Mouse (Mus musculus) adrenal gland (tissue): ENCODE measurements around the gene Ufsp2.

ENCODE experiments used
- intact Hi-C: fragments of 180-260 bp; cut with DNase I; formaldehyde crosslinking; loops from one replicate; pipeline ENCODE4 v1.15.1; 2025
- long read RNA-seq, 2 experiments: library from polyadenylated mRNA; unstranded; transcript quantifications; one replicate each; pipeline ENCODE4 v2.0.0; 2020; ENCODE audit warnings: borderline replicate concordance in 1 of 2; ENCODE audit not compliant: insufficient replicate concordance in 1 of 2

The Ufsp2 gene
- long read RNA-seq, experiment 1, transcript Ufsp2-204 (11 exons, 1,613 nt), result minor isoform, 6 of 79 reads
- long read RNA-seq, experiment 1, transcript Ufsp2-202 (4 exons, 603 nt), result major isoform, 24 of 79 reads
- long read RNA-seq, experiment 1, transcript Ufsp2-201 (12 exons, 1,640 nt), result major isoform, 24 of 79 reads
- long read RNA-seq, experiment 1, partial matches to known transcripts, result 19 of 79 reads
- long read RNA-seq, experiment 1, other reads (novel, unspliced or antisense), result 3 of 79 reads
- long read RNA-seq, experiment 2, transcript Ufsp2-202 (4 exons, 603 nt), result major isoform, 34 of 76 reads
- long read RNA-seq, experiment 2, transcript Ufsp2-201 (12 exons, 1,640 nt), result minor isoform, 22 of 76 reads
- long read RNA-seq, experiment 2, partial matches to known transcripts, result 14 of 76 reads
- long read RNA-seq, experiment 2, other reads (novel, unspliced or antisense), result 5 of 76 reads

- intact Hi-C loops, result no loop called here
Observed at GRCm38 (mm10) chr8:45975126-45975836, at the start of gene Ufsp2, which contains the start of gene 1700029J07Rik. TSS of gene Ufsp2 (plus strand) at chr8:45975528. TSS of gene 1700029J07Rik (minus strand) at chr8:45975252.

GRCm38 (mm10) chr8:45934582-45935014 lies 40.7 kb upstream of the Ufsp2 start, which contains the start of gene Ccdc110:
TSS of gene Ccdc110 (plus strand) at chr8:45934619.
- intact Hi-C loops, result loop anchor here (1.0 to 5.0 kb wide), 5 partner anchors 117 to 572 kb away; no protein-coding TSS in a partner anchor

GRCm38 (mm10) chr8:45936986-45937385 lies 38.3 kb upstream of the Ufsp2 start:
- intact Hi-C loops, result loop anchor here (5.0 kb wide), 2 partner anchors 500 to 575 kb away; no protein-coding TSS in a partner anchor

GRCm38 (mm10) chr8:45946283-45946682 lies 29.0 kb upstream of the Ufsp2 start:
- intact Hi-C loops, result no loop called here

- intact Hi-C loops, result no loop called here
Observed at GRCm38 (mm10) chr8:45950622-45951021, 24.7 kb upstream of the Ufsp2 start.

GRCm38 (mm10) chr8:45970894-45971293 lies 4.4 kb upstream of the Ufsp2 start:
- intact Hi-C loops, result no loop called here

GRCm38 (mm10) chr8:45973988-45974505 lies 1.3 kb upstream of the Ufsp2 start:
- intact Hi-C loops, result no loop called here

- intact Hi-C loops, result no loop called here
Observed at GRCm38 (mm10) chr8:45975837-45976468, 625 bp downstream of the Ufsp2 start.

- intact Hi-C loops, result no loop called here
Observed at GRCm38 (mm10) chr8:45986665-45987064, 11.3 kb downstream of the Ufsp2 start.

- intact Hi-C loops, result no loop called here
Observed at GRCm38 (mm10) chr8:45988189-45988588, 12.9 kb downstream of the Ufsp2 start.

- intact Hi-C loops, result no loop called here
Observed at GRCm38 (mm10) chr8:45990631-45991310, 15.4 kb downstream of the Ufsp2 start.

- intact Hi-C loops, result no loop called here
Observed at GRCm38 (mm10) chr8:45994111-45994510, 18.8 kb downstream of the Ufsp2 start.

- intact Hi-C loops, result no loop called here
Observed at GRCm38 (mm10) chr8:45995576-45995975, 20.2 kb downstream of the Ufsp2 start.

GRCm38 (mm10) chr8:45998228-45998627 lies 22.9 kb downstream of the Ufsp2 start:
- intact Hi-C loops, result no loop called here

GRCm38 (mm10) chr8:45999138-45999783 lies 23.9 kb downstream of the Ufsp2 start, which contains the start of gene Lrp2bp:
TSS of gene Lrp2bp (plus strand) at chr8:45999303.
- intact Hi-C loops, result no loop called here

- intact Hi-C loops, result no loop called here
Observed at GRCm38 (mm10) chr8:45999784-46000705, 24.7 kb downstream of the Ufsp2 start.

- intact Hi-C loops, result no loop called here
Observed at GRCm38 (mm10) chr8:46005596-46005995, 30.3 kb downstream of the Ufsp2 start, which contains the start of gene Ankrd37. TSS of gene Ankrd37 (minus strand) at chr8:46005707.

GRCm38 (mm10) chr8:46007050-46007672 lies 31.8 kb downstream of the Ufsp2 start:
- intact Hi-C loops, result no loop called here
